Mouse (Mus musculus) left cerebral cortex, postnatal 25 days (tissue): ENCODE results near the gene Spin1. TPM values are rescaled to one million over a fixed set of nuclear protein-coding genes. Genes with fewer than 3 reads are reported as not detected.

Source experiments
- DNase-seq, 2 experiments: peaks; one replicate each; pipeline ENCODE4 v3.0.0; 2022; ENCODE audit warnings: low spot score in 2 of 2, mixed read lengths in 1 of 2
- intact Hi-C: fragments of 180-260 bp; cut with DNase I; formaldehyde crosslinking; loops from one replicate; pipeline ENCODE4 v1.15.1; 2025
- total RNA-seq, 2 experiments: library from RNA; stranded (reverse); gene quantifications; 2 replicates each; pipeline ENCODE4 v1.2.3; 2021

Spin1 gene
- total RNA-seq, 2 experiments from 2014 or later, result 167 to 177 TPM

DNA sequence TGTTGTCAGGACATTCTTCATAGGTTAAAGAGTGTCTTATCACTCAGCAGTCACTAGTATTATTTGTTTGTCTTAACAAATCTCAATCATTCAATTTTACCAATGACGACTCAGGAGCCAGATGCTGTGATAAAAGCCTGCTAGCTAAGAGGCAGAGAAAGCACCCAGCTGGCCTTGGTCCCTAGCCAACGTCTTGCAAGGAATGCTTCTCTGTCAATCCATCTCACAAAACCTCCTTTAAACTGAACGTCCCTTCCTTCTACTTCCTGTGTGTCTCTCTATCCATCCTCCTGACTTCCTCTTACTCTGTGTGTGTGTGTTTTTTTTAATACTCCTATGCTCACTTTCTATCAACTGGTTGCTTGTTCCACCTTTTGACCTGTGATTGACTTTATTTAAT is 78.7 kb downstream of the Spin1 start:
- intact Hi-C loops, result no loop called here
- no peak for DNase-seq

DNA sequence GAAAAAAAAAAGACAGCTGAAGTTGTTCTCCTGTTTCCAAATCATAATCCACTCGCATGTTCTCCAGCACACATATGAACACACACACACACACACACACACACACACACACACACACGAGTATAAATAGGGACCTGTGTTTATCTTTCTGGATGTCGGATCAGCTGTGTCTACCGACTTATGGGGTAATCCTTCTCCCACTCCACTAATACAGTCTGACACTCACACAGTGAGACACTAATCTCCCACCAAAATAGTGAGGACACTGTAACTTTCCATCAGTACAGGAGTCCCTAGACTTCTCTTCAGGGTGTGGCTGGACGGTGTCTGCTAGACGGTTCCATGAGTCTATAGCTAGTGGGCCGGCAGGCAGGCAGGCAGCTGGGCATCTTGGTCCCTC is 81.6 kb downstream of the Spin1 start:
- intact Hi-C loops, result no loop called here
- DNase-seq, result no peak

DNA sequence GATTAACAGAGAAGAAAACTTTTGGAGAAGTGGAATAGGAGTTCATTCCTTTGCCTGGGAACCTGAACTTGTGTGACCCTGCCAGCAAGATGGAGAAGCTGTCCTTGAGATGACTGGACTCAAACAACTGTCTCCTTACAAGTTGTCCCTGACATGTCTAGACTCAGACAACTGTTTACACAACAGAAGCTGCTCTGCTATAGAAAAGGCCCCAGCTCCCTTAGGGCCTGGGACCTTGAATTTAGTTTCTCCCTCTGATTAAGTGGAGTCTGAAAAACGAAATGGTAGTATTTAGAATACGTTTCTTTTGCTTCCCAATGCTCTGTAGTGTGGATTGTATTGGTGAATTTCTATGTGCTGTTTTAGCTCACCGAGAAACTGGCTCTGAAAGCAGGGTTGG is 84.2 kb downstream of the Spin1 start:
- no peak for DNase-seq
- intact Hi-C loops, result no loop called here

DNA sequence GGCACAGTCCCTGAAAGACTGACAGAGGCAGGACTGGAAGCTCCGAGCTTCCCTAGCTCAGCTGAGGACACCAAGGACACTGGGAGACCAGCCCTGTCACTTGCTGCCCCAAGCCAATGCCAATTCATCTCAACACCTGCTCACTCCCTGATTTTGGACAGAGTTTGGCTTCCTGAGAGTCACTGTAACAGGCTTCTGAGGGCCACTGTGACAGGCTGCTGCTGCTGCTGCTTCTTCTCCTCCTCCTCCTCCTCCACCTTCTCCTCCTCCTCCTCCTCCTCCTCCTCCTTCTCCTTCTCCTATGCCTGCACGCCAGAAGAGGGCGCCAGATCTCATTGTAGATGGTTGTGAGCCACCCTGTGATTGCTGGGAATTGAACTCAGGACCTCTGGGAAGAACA is 89.7 kb downstream of the Spin1 start:
- DNase-seq, result no peak
- intact Hi-C loops, result loop anchor here (10.0 kb wide), 1 partner anchor 424 kb away; no protein-coding TSS in a partner anchor

DNA sequence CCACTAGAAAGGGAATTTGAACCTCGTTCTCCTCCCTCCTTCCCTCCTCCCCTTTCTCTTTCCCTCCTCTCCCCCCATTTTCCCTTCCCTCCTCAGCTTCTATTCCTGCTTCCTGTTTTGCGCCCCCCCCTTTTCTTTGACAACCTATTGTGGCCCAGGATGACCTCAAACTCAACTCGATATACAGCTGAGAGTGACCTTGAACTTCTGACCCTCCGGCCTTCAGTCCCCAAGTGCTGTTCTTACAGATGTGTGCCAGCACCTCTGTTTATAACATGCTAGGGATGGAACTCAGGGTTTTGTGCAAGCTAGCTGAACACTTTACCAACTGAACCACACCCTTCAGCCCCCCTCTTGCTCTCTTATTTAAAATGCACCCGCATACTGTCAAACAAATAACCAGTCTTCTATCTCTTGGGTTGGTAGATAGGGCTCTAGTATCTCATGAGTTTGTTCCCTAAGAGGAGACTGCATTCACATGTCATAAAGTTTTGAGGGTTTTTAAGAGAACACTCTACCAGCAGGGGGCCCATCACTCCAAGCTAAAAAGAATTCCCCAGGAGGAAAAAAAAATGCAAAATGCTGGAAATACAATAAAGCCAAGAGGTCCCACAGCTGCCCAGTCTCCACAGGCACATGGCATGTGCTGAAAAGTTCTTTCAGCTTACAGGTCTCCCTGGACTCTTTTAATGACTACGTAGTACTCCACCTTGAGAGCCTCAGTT is 90.9 kb downstream of the Spin1 start:
- intact Hi-C loops, result loop anchor here (10.0 kb wide), 1 partner anchor 423 kb away; no protein-coding TSS in a partner anchor
- peak; percentile 37 to 52 for DNase-seq

DNA sequence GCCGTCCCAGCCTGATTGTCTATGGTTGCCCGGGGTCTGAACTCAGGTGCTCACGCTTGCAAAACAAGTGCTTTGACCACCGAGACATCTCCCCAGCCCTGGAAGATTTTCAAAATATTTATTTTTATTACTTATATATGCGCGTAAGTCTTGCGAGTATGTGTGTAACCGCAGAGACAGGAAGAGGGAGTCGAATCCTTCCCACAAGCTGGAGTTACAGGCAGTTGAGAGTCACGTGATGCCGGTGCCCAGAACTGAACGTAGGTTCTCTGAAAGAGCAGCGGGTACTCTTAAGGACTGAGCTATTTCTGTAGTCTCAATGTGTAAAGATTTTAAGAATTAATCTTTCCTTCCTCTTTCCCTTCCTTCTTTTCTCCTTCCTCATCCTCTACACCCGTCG is 93.2 kb downstream of the Spin1 start:
- no peak for DNase-seq
- intact Hi-C loops, result loop anchor here (10.0 kb wide), 1 partner anchor 421 kb away; no protein-coding TSS in a partner anchor

DNA sequence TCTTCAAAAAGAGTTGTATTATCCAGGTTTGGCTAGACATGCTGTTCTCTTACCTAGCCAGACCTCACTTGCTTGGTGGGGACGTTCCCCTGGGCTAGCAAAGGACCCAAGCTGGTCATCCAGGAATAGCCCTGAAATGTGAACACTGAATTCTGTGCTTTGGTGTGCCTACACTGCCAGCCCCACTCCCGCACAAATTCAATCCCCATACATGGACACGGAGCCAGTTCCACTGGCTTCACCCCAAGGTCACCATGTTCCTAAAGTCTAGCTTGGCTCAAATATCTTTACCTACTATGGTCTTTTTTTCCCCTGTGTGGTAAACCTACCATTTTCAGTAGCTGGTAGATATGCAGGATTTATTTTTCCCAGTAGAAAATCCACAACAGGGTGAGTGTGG is 97.0 kb downstream of the Spin1 start:
- intact Hi-C loops, result loop anchor here (5.0 to 10.0 kb wide), 2 partner anchors 220 to 417 kb away; no protein-coding TSS in a partner anchor
- DNase-seq, result no peak

DNA sequence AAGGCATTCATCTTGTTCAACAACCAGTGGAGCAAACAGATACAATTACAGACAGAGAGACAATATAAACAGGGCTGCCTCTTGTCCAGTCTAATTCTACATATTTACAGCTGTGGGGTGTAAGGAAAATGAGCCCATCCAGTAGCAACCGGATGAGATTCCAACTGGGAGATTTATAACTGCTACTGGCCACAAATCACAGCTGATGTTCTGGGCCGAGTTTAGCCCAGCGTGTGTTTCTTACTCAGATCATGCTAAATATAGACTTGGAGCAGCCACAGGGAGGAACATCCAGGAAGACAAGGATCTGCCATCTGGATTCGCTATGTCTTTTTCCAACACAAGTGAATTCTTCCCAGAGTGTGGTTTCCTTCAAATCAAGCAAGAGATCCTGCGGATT is 97.5 kb downstream of the Spin1 start:
- DNase-seq, result peak; percentile 52 to 88
- intact Hi-C loops, result loop anchor here (5.0 to 10.0 kb wide), 2 partner anchors 219 to 417 kb away; no protein-coding TSS in a partner anchor

Other genes starting within 250 kb of the Spin1 start
- gene Nxnl2, start 70.1 kb downstream of the Spin1 start, total RNA-seq, result under 1 TPM; 0.30 to 0.41 TPM